Mouse (Mus musculus): ENCODE measurements around the gene AU021092.

GRCm38 (mm10) chr16:5242882-5243281, 20.8 kb upstream of the AU021092 start:
- no peak for TF ChIP-seq ZC3H11A (IDR thresholded peaks at IDR 0.05; ENCODE audit: borderline replicate concordance, low read depth, low read length)
- no peak for TF ChIP-seq HCFC1 (IDR thresholded peaks at IDR 0.05; ENCODE audit: borderline replicate concordance, insufficient read depth, low read length)

All from ES-E14 (cell line).